Mouse (Mus musculus): ENCODE results near the gene Tjp1.

- TF ChIP-seq CEBPB (IDR thresholded peaks at IDR 0.05; ENCODE audit: low read depth) (no peak), MAX (IDR thresholded peaks at IDR 0.05) (peak; percentile 68)
Measured at GRCm38 (mm10) chr7:65439518-65439917, 88.1 kb downstream of the Tjp1 start.
